Mouse (Mus musculus) embryonic fibroblast, embryonic 13.5 days (primary cell): ENCODE results near the gene Omp.

Experiments used
- CTCF ChIP-seq: IDR thresholded peaks from 2 replicates; pipeline ENCODE4 v1.5.1; 2011; ENCODE audit warnings: mild to moderate bottlenecking, control low read depth, low read length, moderate library complexity, borderline replicate concordance; ENCODE audit not compliant: insufficient read depth
- POLR2A ChIP-seq: IDR thresholded peaks from 2 replicates; pipeline ENCODE4 v1.6.1; 2011; ENCODE audit warnings: low read depth, mild to moderate bottlenecking, control low read depth, low read length, moderate library complexity

- TF ChIP-seq CTCF (no peak), POLR2A (no peak)
These were observed 6.1 kb downstream of the Omp start for GRCm38 (mm10) chr7:98139216-98139615.
